Mouse (Mus musculus): ENCODE measurements around the gene Eri2. TPM values are rescaled to one million over a fixed set of nuclear protein-coding genes. Genes with fewer than 3 reads are reported as not detected.

Eri2 gene
- polyA plus RNA-seq, 1 experiment: 0.10 TPM

- H3K36me3 ChIP-seq (replicated peaks; ENCODE audit: low read length): peaks cover 13% of the 10 kb centered on the region
- TF ChIP-seq FLI1 (IDR thresholded peaks at IDR 0.05; ENCODE audit: low read length) (no peak), GATA1 (IDR thresholded peaks at IDR 0.05; ENCODE audit: borderline replicate concordance, low read length) (no peak)
- H3K9me3 ChIP-seq: no peaks in the 10 kb centered on the region
- no peaks in the 10 kb centered on the region for H3K27me3 ChIP-seq (replicated peaks)
- peak overlapping the region; percentile 96 for H3K4me3 ChIP-seq (replicated peaks)
- peaks cover 14% of the 10 kb centered on the region for H3K4me1 ChIP-seq
These were observed 387 bp upstream of the Eri2 start for GRCm38 (mm10) chr7:119794251-119794638.

- Histone ChIP-seq H3K27me3 (replicated peaks) (no peaks in the 10 kb centered on the region), H3K4me1 (peaks cover 9% of the 10 kb centered on the region), H3K4me3 (replicated peaks) (no peak overlapping the region), H3K36me3 (replicated peaks; ENCODE audit: low read length) (peaks cover 42% of the 10 kb centered on the region), H3K9me3 (no peaks in the 10 kb centered on the region)
- TF ChIP-seq GATA1 (IDR thresholded peaks at IDR 0.05; ENCODE audit: borderline replicate concordance, low read length) (no peak), FLI1 (IDR thresholded peaks at IDR 0.05; ENCODE audit: low read length) (no peak)
These were observed 4.8 kb downstream of the Eri2 start for GRCm38 (mm10) chr7:119789024-119789423.

- Histone ChIP-seq H3K4me3 (replicated peaks) (no peak overlapping the region), H3K9me3 (no peaks in the 10 kb centered on the region), H3K4me1 (no peaks in the 10 kb centered on the region), H3K36me3 (replicated peaks; ENCODE audit: low read length) (peaks cover 50% of the 10 kb centered on the region), H3K27me3 (replicated peaks) (no peaks in the 10 kb centered on the region)
- TF ChIP-seq GATA1 (IDR thresholded peaks at IDR 0.05; ENCODE audit: borderline replicate concordance, low read length) (no peak), FLI1 (IDR thresholded peaks at IDR 0.05; ENCODE audit: low read length) (no peak)
These were observed 8.9 kb downstream of the Eri2 start for GRCm38 (mm10) chr7:119784908-119785307.

- Histone ChIP-seq H3K9me3 (no peaks in the 10 kb centered on the region), H3K36me3 (replicated peaks; ENCODE audit: low read length) (peaks cover 37% of the 10 kb centered on the region), H3K27me3 (replicated peaks) (no peaks in the 10 kb centered on the region), H3K4me3 (replicated peaks) (no peak overlapping the region), H3K4me1 (no peaks in the 10 kb centered on the region)
- no peak for TF ChIP-seq FLI1 (IDR thresholded peaks at IDR 0.05; ENCODE audit: low read length)
- no peak for TF ChIP-seq GATA1 (IDR thresholded peaks at IDR 0.05; ENCODE audit: borderline replicate concordance, low read length)
These were observed 10.4 kb downstream of the Eri2 start for GRCm38 (mm10) chr7:119783453-119783852.

DNA sequence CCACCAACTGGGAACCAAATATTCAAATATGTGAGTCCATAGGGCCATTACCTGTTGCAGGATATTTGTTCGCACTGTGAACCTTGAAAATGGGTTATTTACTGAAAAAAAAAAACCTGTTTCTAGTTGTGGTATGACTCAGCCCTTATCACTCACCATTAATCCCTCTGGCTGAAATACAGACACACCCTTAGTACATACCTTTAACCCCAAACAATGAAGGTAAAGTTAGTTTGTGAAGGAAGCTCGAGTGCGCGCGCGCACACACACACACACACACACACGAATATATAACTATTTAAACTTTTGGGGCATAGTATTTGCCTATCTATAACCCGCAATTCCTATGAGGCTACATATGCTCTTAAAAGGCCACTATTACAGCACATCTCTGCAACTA lies 24.0 kb downstream of the Eri2 start:
- TF ChIP-seq GATA1 (IDR thresholded peaks at IDR 0.05; ENCODE audit: borderline replicate concordance, low read length) (no peak), FLI1 (IDR thresholded peaks at IDR 0.05; ENCODE audit: low read length) (no peak)
- Histone ChIP-seq H3K36me3 (replicated peaks; ENCODE audit: low read length) (no peaks in the 10 kb centered on the region), H3K4me1 (no peaks in the 10 kb centered on the region), H3K4me3 (replicated peaks) (no peak overlapping the region), H3K9me3 (no peaks in the 10 kb centered on the region), H3K27me3 (replicated peaks) (no peaks in the 10 kb centered on the region)

- no peaks in the 10 kb centered on the region for H3K4me1 ChIP-seq
- no peaks in the 10 kb centered on the region for H3K9me3 ChIP-seq
- TF ChIP-seq FLI1 (IDR thresholded peaks at IDR 0.05; ENCODE audit: low read length): no peak
- no peak for TF ChIP-seq GATA1 (IDR thresholded peaks at IDR 0.05; ENCODE audit: borderline replicate concordance, low read length)
- no peaks in the 10 kb centered on the region for H3K36me3 ChIP-seq (replicated peaks; ENCODE audit: low read length)
- no peak overlapping the region for H3K4me3 ChIP-seq (replicated peaks)
- no peaks in the 10 kb centered on the region for H3K27me3 ChIP-seq (replicated peaks)
These were observed 26.9 kb downstream of the Eri2 start for GRCm38 (mm10) chr7:119766996-119767395.

DNA sequence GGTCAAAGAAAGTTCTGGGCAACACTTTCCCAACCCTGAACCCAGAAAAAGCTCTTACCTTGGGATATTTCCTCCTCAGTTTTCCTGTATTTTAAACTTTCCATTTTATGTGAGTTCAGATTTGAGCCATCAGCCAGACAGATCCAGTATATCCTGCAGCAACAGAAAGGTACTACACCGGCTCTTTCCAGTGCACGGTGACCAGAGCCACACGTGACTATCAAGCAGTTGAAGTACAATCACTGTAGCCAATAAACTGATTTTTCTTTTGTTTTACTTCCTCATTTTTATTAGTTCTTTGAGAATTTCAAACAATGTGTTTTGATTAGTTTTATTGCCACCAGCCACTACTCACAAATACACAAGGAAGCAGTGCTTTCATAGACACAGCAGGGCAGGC lies 29.5 kb downstream of the Eri2 start:
- no peaks in the 10 kb centered on the region for H3K9me3 ChIP-seq
- H3K27me3 ChIP-seq (replicated peaks): peaks cover 3% of the 10 kb centered on the region
- H3K4me3 ChIP-seq (replicated peaks): no peak overlapping the region
- no peaks in the 10 kb centered on the region for H3K36me3 ChIP-seq (replicated peaks; ENCODE audit: low read length)
- TF ChIP-seq FLI1 (IDR thresholded peaks at IDR 0.05; ENCODE audit: low read length) (no peak), GATA1 (IDR thresholded peaks at IDR 0.05; ENCODE audit: borderline replicate concordance, low read length) (no peak)
- no peaks in the 10 kb centered on the region for H3K4me1 ChIP-seq

DNA sequence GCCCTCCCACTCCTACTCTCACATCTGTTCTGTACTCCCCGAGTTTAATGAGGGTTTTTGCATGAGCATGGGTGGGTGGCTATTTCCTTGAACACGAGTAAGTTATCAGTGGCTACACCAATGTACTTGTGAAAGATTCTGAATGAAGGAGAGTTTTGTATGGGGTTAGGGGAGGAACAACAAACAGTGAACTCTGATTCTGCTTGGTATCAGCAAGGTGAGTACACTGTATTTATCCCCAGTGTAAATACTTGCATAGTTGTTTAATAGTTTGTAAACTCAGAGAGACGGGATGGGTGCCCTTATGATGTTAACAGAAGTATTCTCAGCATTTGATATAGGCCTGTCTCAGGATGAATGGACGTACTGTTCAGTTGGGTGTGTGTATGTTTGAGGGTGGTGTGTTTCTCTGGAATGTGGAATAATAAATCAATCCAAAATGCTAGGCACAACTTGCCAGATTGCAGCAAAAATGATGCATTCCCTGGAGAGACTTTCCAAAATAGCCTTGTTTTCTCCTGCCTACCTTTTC lies 31.6 kb downstream of the Eri2 start:
- no peaks in the 10 kb centered on the region for H3K4me1 ChIP-seq
- no peaks in the 10 kb centered on the region for H3K9me3 ChIP-seq
- H3K36me3 ChIP-seq (replicated peaks; ENCODE audit: low read length): no peaks in the 10 kb centered on the region
- H3K27me3 ChIP-seq (replicated peaks): peaks cover 3% of the 10 kb centered on the region
- no peak for TF ChIP-seq GATA1 (IDR thresholded peaks at IDR 0.05; ENCODE audit: borderline replicate concordance, low read length)
- no peak for TF ChIP-seq FLI1 (IDR thresholded peaks at IDR 0.05; ENCODE audit: low read length)
- H3K4me3 ChIP-seq (replicated peaks): no peak overlapping the region

DNA sequence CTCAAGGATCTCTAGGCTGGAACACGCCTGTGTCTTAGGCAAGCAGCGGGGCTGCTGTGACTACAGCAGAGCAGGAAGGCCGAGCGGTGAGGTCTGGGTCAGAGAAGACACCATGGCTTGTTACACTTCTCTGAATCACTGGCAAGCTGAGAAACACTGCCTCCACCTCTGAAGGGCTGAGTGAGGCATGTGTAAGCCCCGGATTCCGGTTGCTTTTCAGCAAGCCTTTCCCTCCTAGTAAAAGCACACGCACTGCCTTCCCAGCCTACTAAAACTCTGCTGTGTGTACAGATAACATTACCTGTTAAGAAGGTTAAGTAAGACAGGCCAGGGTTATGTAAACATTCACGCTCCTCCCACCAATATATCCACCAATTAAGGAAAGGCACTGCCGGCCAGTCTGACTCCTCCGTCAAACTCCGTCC lies 33.3 kb downstream of the Eri2 start, which contains the start of gene Acsm3:
Gene Acsm3 (plus strand): TSS at position 397 of the 425 bp plus-strand sequence.
- Histone ChIP-seq H3K4me3 (replicated peaks) (no peak within 1 kb of the TSS), H3K9me3 (no peaks in the 10 kb centered on the region), H3K36me3 (replicated peaks; ENCODE audit: low read length) (no peaks in the 10 kb centered on the region), H3K4me1 (no peaks in the 10 kb centered on the region), H3K27me3 (replicated peaks) (peaks cover 3% of the 10 kb centered on the region)
- TF ChIP-seq GATA1 (IDR thresholded peaks at IDR 0.05; ENCODE audit: borderline replicate concordance, low read length) (no peak), FLI1 (IDR thresholded peaks at IDR 0.05; ENCODE audit: low read length) (no peak)

DNA sequence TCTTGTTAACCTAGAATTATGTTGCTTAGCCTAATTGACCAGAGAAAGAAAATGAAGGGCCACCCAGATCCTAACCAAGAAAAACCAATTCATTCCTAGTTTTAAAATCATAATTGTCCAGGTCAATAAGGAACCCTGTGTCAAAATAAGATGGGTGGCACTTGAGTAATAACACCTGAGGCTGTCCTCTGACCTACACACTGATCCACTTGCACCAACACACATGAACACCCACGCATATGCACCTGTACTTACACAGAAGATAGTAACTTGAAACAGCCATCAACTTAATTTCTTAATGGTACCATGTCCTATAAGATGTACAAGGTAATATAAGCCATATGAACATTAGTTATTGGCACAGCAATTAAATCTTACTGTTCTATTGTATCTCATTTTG lies 40.2 kb downstream of the Eri2 start:
- no peaks in the 10 kb centered on the region for H3K4me1 ChIP-seq
- no peak overlapping the region for H3K4me3 ChIP-seq (replicated peaks)
- H3K36me3 ChIP-seq (replicated peaks; ENCODE audit: low read length): no peaks in the 10 kb centered on the region
- H3K9me3 ChIP-seq: no peaks in the 10 kb centered on the region
- TF ChIP-seq GATA1 (IDR thresholded peaks at IDR 0.05; ENCODE audit: borderline replicate concordance, low read length) (no peak), FLI1 (IDR thresholded peaks at IDR 0.05; ENCODE audit: low read length) (no peak)
- no peaks in the 10 kb centered on the region for H3K27me3 ChIP-seq (replicated peaks)

DNA sequence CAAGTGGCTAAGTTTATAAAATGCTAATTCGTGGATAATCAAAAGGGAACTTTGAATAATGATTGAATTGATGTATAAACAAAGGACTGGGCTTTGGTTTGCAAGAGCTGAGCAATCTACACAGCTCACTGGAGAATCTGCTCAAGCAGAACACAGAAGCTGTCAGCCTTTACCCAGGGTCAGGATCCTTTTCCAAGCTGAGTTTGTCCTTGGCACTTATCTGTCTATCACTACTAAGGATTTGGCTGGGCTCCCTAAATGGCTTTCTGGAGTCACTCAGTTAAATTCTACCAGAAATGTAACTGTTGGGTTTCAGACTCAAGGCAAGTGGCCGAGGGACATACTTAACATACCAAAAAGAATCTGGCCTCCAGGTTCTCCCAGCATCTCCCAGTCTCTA lies 43.9 kb downstream of the Eri2 start:
- no peaks in the 10 kb centered on the region for H3K27me3 ChIP-seq (replicated peaks)
- H3K4me3 ChIP-seq (replicated peaks): no peak overlapping the region
- TF ChIP-seq FLI1 (IDR thresholded peaks at IDR 0.05; ENCODE audit: low read length): no peak
- no peak for TF ChIP-seq GATA1 (IDR thresholded peaks at IDR 0.05; ENCODE audit: borderline replicate concordance, low read length)
- H3K9me3 ChIP-seq: 0 out of 2 replicates have a peak, but pooled peaks cover 3% of the 10 kb centered on the region
- no peaks in the 10 kb centered on the region for H3K4me1 ChIP-seq
- H3K36me3 ChIP-seq (replicated peaks; ENCODE audit: low read length): no peaks in the 10 kb centered on the region

Data from megakaryocyte, embryonic 14.5 days (primary cell).